Mouse (Mus musculus): ENCODE results near the gene Tmem266. TPM values are rescaled to one million over a fixed set of nuclear protein-coding genes. Genes with fewer than 3 reads are reported as not detected.

The Tmem266 gene
- polyA plus RNA-seq, 1 experiment, result 0.36 TPM

DNA sequence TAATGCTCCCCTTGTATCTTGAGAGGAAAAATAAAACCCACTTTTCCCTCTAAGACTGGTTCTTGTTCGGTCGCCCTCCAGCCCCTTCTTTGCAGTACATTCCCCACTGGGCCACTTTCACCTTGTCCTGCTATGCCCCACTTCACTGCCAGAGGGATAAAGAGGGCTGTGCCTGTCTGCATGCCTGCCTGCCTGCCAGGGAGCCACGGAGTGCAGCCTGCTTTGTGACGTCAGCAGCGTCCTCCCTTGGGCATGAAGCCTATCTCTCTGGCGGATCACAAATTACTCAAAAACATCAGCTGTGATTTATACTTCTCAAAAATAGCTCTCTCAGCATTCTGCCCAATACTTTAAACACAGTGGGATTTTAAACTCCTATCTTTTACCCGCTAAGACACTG, 6.2 kb downstream of the Tmem266 start:
- Histone ChIP-seq H3K4me3 (ENCODE audit: low read depth, low read length) (no peak overlapping the region), H3K9ac (ENCODE audit: low read depth, poor library complexity, severe bottlenecking) (no peak overlapping the region), H3K27ac (ENCODE audit: insufficient read depth, low read length) (no peak overlapping the region), H3K9me3 (replicated peaks; ENCODE audit: control insufficient read depth, insufficient read depth, low read length, poor library complexity, severe bottlenecking) (no peaks in the 10 kb centered on the region), H3K4me1 (ENCODE audit: control insufficient read depth, insufficient read depth, low read length) (no peaks in the 10 kb centered on the region), H3K27me3 (ENCODE audit: control insufficient read depth, insufficient read depth, low read length, poor library complexity, severe bottlenecking) (no peaks in the 10 kb centered on the region), H3K36me3 (ENCODE audit: control insufficient read depth, insufficient read depth, low read length, poor library complexity, severe bottlenecking) (no peaks in the 10 kb centered on the region)
- no peak for TF ChIP-seq POLR2A (IDR thresholded peaks at IDR 0.05; ENCODE audit: insufficient read depth, low read length)
- no peak for TF ChIP-seq CTCF (IDR thresholded peaks at IDR 0.05; ENCODE audit: low read depth, low read length)
- TF ChIP-seq EP300 (IDR thresholded peaks at IDR 0.05; ENCODE audit: insufficient read depth, low read depth, low read length), result no peak

DNA sequence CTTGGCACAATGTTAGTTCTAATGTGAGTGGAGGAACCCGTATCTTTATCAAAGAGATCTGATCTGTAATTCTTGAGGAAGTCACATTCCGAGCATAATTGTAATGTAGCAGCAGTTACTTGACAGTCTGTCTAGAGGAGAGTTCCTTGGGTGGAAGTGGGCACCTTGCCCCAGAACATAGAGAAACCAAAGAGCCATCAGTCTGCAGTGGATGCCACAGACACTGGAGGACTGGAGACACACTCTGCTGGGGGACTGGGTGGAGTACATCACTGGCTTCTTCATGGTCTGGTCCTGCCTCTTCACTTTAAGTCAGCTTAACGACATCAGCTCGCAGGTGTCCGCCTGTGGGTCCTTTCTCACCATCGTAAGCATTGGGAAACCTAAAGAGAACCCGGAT, 17.5 kb downstream of the Tmem266 start:
- Histone ChIP-seq H3K9ac (ENCODE audit: low read depth, poor library complexity, severe bottlenecking) (no peak overlapping the region), H3K36me3 (ENCODE audit: control insufficient read depth, insufficient read depth, low read length, poor library complexity, severe bottlenecking) (no peaks in the 10 kb centered on the region), H3K4me1 (ENCODE audit: control insufficient read depth, insufficient read depth, low read length) (no peaks in the 10 kb centered on the region), H3K27me3 (ENCODE audit: control insufficient read depth, insufficient read depth, low read length, poor library complexity, severe bottlenecking) (no peaks in the 10 kb centered on the region), H3K4me3 (ENCODE audit: low read depth, low read length) (no peak overlapping the region), H3K9me3 (replicated peaks; ENCODE audit: control insufficient read depth, insufficient read depth, low read length, poor library complexity, severe bottlenecking) (no peaks in the 10 kb centered on the region), H3K27ac (ENCODE audit: insufficient read depth, low read length) (no peak overlapping the region)
- TF ChIP-seq CTCF (IDR thresholded peaks at IDR 0.05; ENCODE audit: low read depth, low read length) (no peak), EP300 (IDR thresholded peaks at IDR 0.05; ENCODE audit: insufficient read depth, low read depth, low read length) (no peak), POLR2A (IDR thresholded peaks at IDR 0.05; ENCODE audit: insufficient read depth, low read length) (no peak)

DNA sequence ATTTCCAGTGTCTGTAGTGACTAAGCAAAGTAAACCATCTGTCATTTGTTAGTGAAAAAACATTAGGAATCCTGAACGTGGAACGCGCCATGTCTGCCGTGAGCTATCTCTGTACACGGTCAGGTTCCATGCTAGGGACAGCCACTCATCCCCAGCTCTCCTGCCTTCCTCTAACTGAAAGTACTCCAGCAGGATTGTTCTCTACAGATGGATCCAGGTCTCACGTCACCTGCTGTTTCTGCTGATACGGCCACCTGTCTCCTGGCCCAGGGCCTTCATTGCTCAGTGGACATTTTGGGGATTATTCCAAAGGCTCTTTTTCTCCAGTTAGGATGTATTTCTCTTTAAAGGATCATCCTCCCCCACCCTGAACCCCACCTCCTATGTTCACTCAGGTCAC, 18.6 kb downstream of the Tmem266 start:
- no peaks in the 10 kb centered on the region for H3K27me3 ChIP-seq (ENCODE audit: control insufficient read depth, insufficient read depth, low read length, poor library complexity, severe bottlenecking)
- no peak overlapping the region for H3K27ac ChIP-seq (ENCODE audit: insufficient read depth, low read length)
- H3K4me1 ChIP-seq (ENCODE audit: control insufficient read depth, insufficient read depth, low read length), result no peaks in the 10 kb centered on the region
- TF ChIP-seq POLR2A (IDR thresholded peaks at IDR 0.05; ENCODE audit: insufficient read depth, low read length) (no peak), CTCF (IDR thresholded peaks at IDR 0.05; ENCODE audit: low read depth, low read length) (no peak), EP300 (IDR thresholded peaks at IDR 0.05; ENCODE audit: insufficient read depth, low read depth, low read length) (no peak)
- no peaks in the 10 kb centered on the region for H3K36me3 ChIP-seq (ENCODE audit: control insufficient read depth, insufficient read depth, low read length, poor library complexity, severe bottlenecking)
- no peak overlapping the region for H3K9ac ChIP-seq (ENCODE audit: low read depth, poor library complexity, severe bottlenecking)
- no peak overlapping the region for H3K4me3 ChIP-seq (ENCODE audit: low read depth, low read length)
- no peaks in the 10 kb centered on the region for H3K9me3 ChIP-seq (replicated peaks; ENCODE audit: control insufficient read depth, insufficient read depth, low read length, poor library complexity, severe bottlenecking)

DNA sequence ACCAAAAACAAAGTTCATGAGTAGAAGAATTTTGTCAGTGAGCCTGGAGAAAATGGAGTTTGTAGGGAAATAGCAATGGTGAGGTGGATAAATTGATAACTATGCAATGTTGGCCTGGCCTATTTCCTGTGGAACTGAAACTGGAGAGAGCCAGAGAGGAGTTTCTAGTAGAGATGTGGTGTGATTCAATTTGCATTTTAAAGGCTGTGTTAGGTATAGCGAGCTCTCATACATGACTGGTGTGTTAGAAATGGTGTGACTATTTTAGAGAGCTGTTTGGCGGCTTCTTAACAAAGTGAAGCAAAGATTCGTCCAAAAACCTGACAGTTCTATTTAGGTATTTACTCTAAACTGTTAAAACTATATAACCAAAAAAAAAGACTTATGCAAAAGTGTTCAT, 22.0 kb downstream of the Tmem266 start:
- Histone ChIP-seq H3K4me1 (ENCODE audit: control insufficient read depth, insufficient read depth, low read length) (no peaks in the 10 kb centered on the region), H3K4me3 (ENCODE audit: low read depth, low read length) (no peak overlapping the region), H3K36me3 (ENCODE audit: control insufficient read depth, insufficient read depth, low read length, poor library complexity, severe bottlenecking) (no peaks in the 10 kb centered on the region), H3K9ac (ENCODE audit: low read depth, poor library complexity, severe bottlenecking) (no peak overlapping the region), H3K27ac (ENCODE audit: insufficient read depth, low read length) (no peak overlapping the region), H3K9me3 (replicated peaks; ENCODE audit: control insufficient read depth, insufficient read depth, low read length, poor library complexity, severe bottlenecking) (no peaks in the 10 kb centered on the region), H3K27me3 (ENCODE audit: control insufficient read depth, insufficient read depth, low read length, poor library complexity, severe bottlenecking) (no peaks in the 10 kb centered on the region)
- TF ChIP-seq POLR2A (IDR thresholded peaks at IDR 0.05; ENCODE audit: insufficient read depth, low read length) (no peak), EP300 (IDR thresholded peaks at IDR 0.05; ENCODE audit: insufficient read depth, low read depth, low read length) (no peak), CTCF (IDR thresholded peaks at IDR 0.05; ENCODE audit: low read depth, low read length) (no peak)

DNA sequence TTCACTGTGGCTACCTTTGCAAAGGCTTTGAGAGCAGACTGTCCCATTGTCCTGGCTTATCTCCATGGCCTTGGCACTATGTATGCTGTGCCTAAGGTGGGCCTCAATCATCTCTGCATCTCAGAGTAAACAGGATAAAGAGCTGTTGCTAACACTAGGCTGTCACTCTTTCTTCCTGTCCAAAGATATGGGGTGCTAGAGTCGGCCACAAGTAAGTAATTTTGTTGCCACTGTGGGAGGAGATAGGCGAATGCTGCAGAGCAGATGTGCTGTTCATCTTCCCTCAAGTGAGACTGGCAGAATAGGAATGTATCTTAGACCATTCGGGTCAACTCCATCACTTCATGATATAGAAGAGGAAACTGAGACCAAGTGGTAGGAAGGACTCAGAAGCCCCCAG, 28.0 kb downstream of the Tmem266 start:
- no peaks in the 10 kb centered on the region for H3K4me1 ChIP-seq (ENCODE audit: control insufficient read depth, insufficient read depth, low read length)
- H3K36me3 ChIP-seq (ENCODE audit: control insufficient read depth, insufficient read depth, low read length, poor library complexity, severe bottlenecking), result no peaks in the 10 kb centered on the region
- no peak overlapping the region for H3K27ac ChIP-seq (ENCODE audit: insufficient read depth, low read length)
- no peak overlapping the region for H3K9ac ChIP-seq (ENCODE audit: low read depth, poor library complexity, severe bottlenecking)
- no peak overlapping the region for H3K4me3 ChIP-seq (ENCODE audit: low read depth, low read length)
- H3K27me3 ChIP-seq (ENCODE audit: control insufficient read depth, insufficient read depth, low read length, poor library complexity, severe bottlenecking), result no peaks in the 10 kb centered on the region
- H3K9me3 ChIP-seq (replicated peaks; ENCODE audit: control insufficient read depth, insufficient read depth, low read length, poor library complexity, severe bottlenecking), result no peaks in the 10 kb centered on the region
- TF ChIP-seq POLR2A (IDR thresholded peaks at IDR 0.05; ENCODE audit: insufficient read depth, low read length), result no peak
- no peak for TF ChIP-seq CTCF (IDR thresholded peaks at IDR 0.05; ENCODE audit: low read depth, low read length)
- no peak for TF ChIP-seq EP300 (IDR thresholded peaks at IDR 0.05; ENCODE audit: insufficient read depth, low read depth, low read length)

DNA sequence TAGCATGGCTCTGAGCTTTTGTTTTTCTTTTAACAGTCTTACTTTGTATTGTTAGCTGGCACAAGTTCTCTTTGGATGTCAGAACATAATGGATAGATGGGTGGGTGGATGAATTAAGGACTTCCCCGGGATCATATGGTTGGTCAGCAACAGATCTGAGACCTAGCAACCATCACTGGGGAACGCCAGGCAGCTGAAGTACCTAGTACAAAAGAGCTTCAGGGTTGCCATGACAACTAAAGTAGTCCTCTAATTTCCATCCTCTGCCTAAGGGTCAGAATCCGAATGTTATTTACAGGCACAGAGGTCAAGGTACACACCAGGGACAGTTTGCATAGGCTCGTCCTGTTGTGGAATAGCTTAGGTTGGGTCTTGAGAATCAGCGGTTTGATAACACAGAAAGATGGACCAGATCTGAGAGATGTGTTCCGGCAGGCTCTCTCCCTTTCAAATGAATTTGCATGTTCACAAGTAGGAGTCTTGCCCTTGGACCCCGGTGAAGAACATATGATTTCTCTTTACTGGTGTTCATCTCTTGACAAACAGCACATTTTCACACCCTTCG, 28.6 kb downstream of the Tmem266 start:
- H3K27me3 ChIP-seq (ENCODE audit: control insufficient read depth, insufficient read depth, low read length, poor library complexity, severe bottlenecking), result no peaks in the 10 kb centered on the region
- H3K27ac ChIP-seq (ENCODE audit: insufficient read depth, low read length), result no peak overlapping the region
- H3K4me1 ChIP-seq (ENCODE audit: control insufficient read depth, insufficient read depth, low read length), result no peaks in the 10 kb centered on the region
- no peak overlapping the region for H3K4me3 ChIP-seq (ENCODE audit: low read depth, low read length)
- H3K9me3 ChIP-seq (replicated peaks; ENCODE audit: control insufficient read depth, insufficient read depth, low read length, poor library complexity, severe bottlenecking), result no peaks in the 10 kb centered on the region
- TF ChIP-seq POLR2A (IDR thresholded peaks at IDR 0.05; ENCODE audit: insufficient read depth, low read length) (no peak), EP300 (IDR thresholded peaks at IDR 0.05; ENCODE audit: insufficient read depth, low read depth, low read length) (no peak), CTCF (IDR thresholded peaks at IDR 0.05; ENCODE audit: low read depth, low read length) (no peak)
- no peak overlapping the region for H3K9ac ChIP-seq (ENCODE audit: low read depth, poor library complexity, severe bottlenecking)
- H3K36me3 ChIP-seq (ENCODE audit: control insufficient read depth, insufficient read depth, low read length, poor library complexity, severe bottlenecking), result no peaks in the 10 kb centered on the region
